Mouse (Mus musculus) embryonic facial prominence, embryonic 14.5 days (tissue): ENCODE results near the gene Olfml2b. TPM values are rescaled to one million over a fixed set of nuclear protein-coding genes. Genes with fewer than 3 reads are reported as not detected.

Experiments used
- ATAC-seq: fragments of 200-750 bp; cut with Nextera tagmentation; 2 replicates; pipeline ENCODE4 v1.8.0; 2017; ENCODE audit warnings: low read depth, moderate number of reproducible peaks, moderate TSS enrichment
- DNase-seq: peaks from one replicate; pipeline ENCODE4 v3.0.0-alpha.2; 2015; ENCODE audit warnings: low spot score
- H3K27ac ChIP-seq: fragments of 300-500 bp; sonication (generic); replicated peaks from 2 replicates; pipeline ENCODE4 v1.5.1; 2014; ENCODE audit warnings: low read depth, mild to moderate bottlenecking, low read length, moderate library complexity
- H3K27me3 ChIP-seq: fragments of 300-500 bp; sonication (generic); replicated peaks from 2 replicates; pipeline ENCODE4 v1.6.1; 2014; ENCODE audit warnings: low read length; ENCODE audit not compliant: control insufficient read depth, insufficient read depth
- H3K36me3 ChIP-seq: fragments of 300-500 bp; sonication (generic); 2 replicates; pipeline ENCODE4 v1.6.1; 2014; ENCODE audit warnings: low read length, mixed read lengths; ENCODE audit not compliant: control insufficient read depth, insufficient read depth
- H3K4me1 ChIP-seq: fragments of 300-500 bp; sonication (generic); 2 replicates; pipeline ENCODE4 v1.6.1; 2014; ENCODE audit warnings: antibody characterized with exemption, low read length; ENCODE audit not compliant: control insufficient read depth, insufficient read depth
- H3K4me2 ChIP-seq: fragments of 300-500 bp; sonication (generic); 2 replicates; pipeline ENCODE4 v1.6.1; 2014; ENCODE audit warnings: low read depth, mild to moderate bottlenecking, low read length, moderate library complexity, mixed read lengths
- H3K4me3 ChIP-seq: fragments of 300-500 bp; sonication (generic); 2 replicates; pipeline ENCODE4 v1.5.1; 2014; ENCODE audit warnings: low read depth, mild to moderate bottlenecking, low read length
- H3K9ac ChIP-seq: fragments of 300-500 bp; sonication (generic); 2 replicates; pipeline ENCODE4 v1.6.1; 2014; ENCODE audit warnings: low read depth, mild to moderate bottlenecking, low read length, moderate library complexity, mixed read lengths
- H3K9me3 ChIP-seq: fragments of 300-500 bp; sonication (generic); 2 replicates; pipeline ENCODE4 v1.6.1; 2016; ENCODE audit warnings: low read length; ENCODE audit not compliant: control insufficient read depth
- WGBS: fragments of 180-500 bp; shearing (Covaris S2); extraction: QIAGEN DNeasy Blood & Tissue Kit; methylation state at CpG from one replicate; pipeline ENCODE4 v1.1.7; 2014; 5-methylcytosine and 5-hydroxymethylcytosine counted together
- polyA plus RNA-seq: library from polyadenylated mRNA; unstranded; fragments of >200 nt; fragmentation: Nextera tagmentation; extraction: Ambion mirVana; gene quantifications from 2 replicates; pipeline ENCODE4 v1.2.1, GENCODE M21; 2014

Gene Olfml2b
- polyA plus RNA-seq, 1 experiment from 2014 or later: 43.7 TPM

- 37% methylated on average over 8 of the region's 8 CpGs for WGBS
- Histone ChIP-seq H3K36me3 (no peaks in the 10 kb centered on the region), H3K9ac (no peak overlapping the region), H3K4me2 (no peak overlapping the region), H3K4me1 (peaks cover 17% of the 10 kb centered on the region; the same call in 1 of the 2 replicates), H3K27ac (peak overlapping the region; percentile 55), H3K27me3 (no peaks in the 10 kb centered on the region), H3K4me3 (no peak overlapping the region), H3K9me3 (no peaks in the 10 kb centered on the region)
- ATAC-seq: peak; percentile 79; the same call in 1 of the 2 replicates
- peak; percentile 84 for DNase-seq
These were observed 73.9 kb downstream of the Olfml2b start for GRCm38 (mm10) chr1:170718133-170718810.

GRCm38 (mm10) chr1:170721560-170721959 lies 77.2 kb downstream of the Olfml2b start:
- no peak for ATAC-seq
- no peak overlapping the region for H3K27ac ChIP-seq
- WGBS: 81% methylated on average over 5 of the region's 5 CpGs

DNA sequence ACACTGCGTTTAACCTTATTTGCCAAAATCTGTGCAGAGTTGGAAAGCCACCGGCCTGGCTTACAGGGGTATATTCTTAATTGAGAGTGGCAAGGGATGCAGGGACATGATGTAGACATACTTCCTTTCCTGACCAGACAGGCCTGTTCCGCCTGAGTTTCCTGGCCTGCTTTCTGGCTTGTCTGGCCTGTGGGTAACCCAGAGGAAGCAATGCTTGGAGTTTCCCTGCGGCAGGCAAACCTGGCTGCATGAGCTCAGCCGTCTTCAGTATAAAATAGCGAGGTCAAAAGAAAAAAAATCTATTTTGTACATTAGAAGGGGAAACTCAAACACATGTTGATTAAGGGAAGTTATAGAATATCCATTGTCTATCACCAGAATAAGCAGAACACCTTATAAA lies 84.2 kb downstream of the Olfml2b start:
- Histone ChIP-seq H3K27me3 (no peaks in the 10 kb centered on the region), H3K4me2 (no peak overlapping the region), H3K4me1 (no peaks in the 10 kb centered on the region), H3K4me3 (no peak overlapping the region), H3K9ac (no peak overlapping the region), H3K36me3 (no peaks in the 10 kb centered on the region), H3K9me3 (no peaks in the 10 kb centered on the region), H3K27ac (no peak overlapping the region; the same call in 1 of the 2 replicates)
- no peak for ATAC-seq
- DNase-seq: peak; percentile 18
- 60% methylated on average over 6 of the region's 6 CpGs for WGBS

More at GRCm38 (mm10) chr1:170721560-170721959, 77.2 kb downstream of the Olfml2b start:
- peaks cover 17% of the 10 kb centered on the region; the same call in 1 of the 2 replicates for H3K4me1 ChIP-seq
- no peaks in the 10 kb centered on the region for H3K27me3 ChIP-seq
- no peak overlapping the region for H3K9ac ChIP-seq
- no peak overlapping the region for H3K4me2 ChIP-seq
- no peaks in the 10 kb centered on the region for H3K36me3 ChIP-seq
- H3K4me3 ChIP-seq: no peak overlapping the region
- H3K9me3 ChIP-seq: no peaks in the 10 kb centered on the region
- no peak for DNase-seq

DNA sequence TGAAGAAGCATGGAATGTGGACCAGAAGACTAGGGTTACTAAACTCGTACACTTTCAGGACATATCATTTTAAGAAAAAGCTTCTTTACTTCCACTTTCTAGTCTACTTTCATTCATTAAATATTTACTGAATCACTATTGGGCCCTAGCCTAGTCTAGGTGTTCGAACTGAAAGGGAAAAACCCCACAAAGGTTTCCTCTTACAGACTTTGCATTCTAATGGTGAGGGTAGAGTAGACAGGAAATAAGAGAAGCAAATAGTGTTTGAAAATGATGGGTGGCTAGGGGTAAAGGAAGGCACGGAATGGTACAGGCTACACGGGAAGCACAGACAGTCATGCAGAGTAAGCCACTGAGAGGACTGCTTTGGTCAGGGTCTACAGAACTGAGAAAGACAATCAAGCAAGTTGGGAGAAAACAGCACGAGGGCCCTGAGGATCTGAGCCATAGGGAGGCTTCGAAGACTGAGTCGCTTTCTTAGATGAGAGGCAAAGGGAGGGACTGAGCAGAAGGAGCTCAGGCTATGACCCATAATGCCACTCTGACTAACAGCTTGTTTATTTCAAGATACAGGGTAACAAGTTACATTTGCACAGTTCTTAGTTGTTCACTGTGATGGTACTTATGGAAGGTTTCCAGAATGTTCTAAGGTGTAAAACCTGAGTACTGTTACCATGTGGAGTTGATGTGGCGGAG lies 85.1 kb downstream of the Olfml2b start:
- H3K4me2 ChIP-seq: no peak overlapping the region
- WGBS: 73% methylated on average over 8 of the region's 8 CpGs
- no peak overlapping the region for H3K27ac ChIP-seq
- H3K36me3 ChIP-seq: no peaks in the 10 kb centered on the region
- H3K4me1 ChIP-seq: no peaks in the 10 kb centered on the region
- no peak for ATAC-seq
- H3K9ac ChIP-seq: no peak overlapping the region
- H3K27me3 ChIP-seq: no peaks in the 10 kb centered on the region
- no peaks in the 10 kb centered on the region for H3K9me3 ChIP-seq
- no peak overlapping the region for H3K4me3 ChIP-seq
- DNase-seq: no peak

DNA sequence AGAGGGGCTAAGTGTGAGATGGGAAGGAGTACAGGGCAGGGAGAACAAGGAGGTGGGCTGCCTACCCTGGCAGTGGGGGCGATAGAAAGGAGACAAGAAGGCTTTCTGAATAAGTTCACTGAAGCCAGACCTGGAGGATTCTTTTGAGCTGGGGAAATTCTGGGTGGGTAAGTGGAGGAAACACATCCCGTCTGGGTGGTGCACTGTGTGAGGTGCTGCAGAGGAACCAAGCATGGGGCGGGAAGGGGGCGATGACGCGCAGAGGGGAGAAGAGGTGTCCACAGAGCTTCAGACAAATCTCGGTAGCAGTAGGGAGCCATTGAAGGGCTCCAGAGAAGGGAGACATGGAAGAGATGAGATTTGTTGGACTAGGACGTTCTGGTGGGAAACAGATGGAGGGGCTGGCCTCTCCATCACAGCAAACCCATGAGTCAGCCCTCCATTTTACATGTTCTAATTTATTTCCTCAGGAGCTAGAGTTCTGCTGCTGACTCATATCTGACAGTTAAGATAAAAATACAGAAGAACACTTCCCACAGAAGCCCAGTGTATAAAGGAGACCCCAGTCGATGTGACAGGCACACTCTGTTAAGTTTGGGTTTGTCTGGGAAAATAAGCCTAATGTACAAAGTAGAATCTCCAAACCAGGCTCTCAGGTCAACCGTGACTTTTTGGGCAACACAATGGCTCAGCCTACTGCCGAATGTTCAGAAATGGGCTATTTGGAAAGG lies 87.7 kb downstream of the Olfml2b start:
- Histone ChIP-seq H3K9me3 (no peaks in the 10 kb centered on the region), H3K27me3 (no peaks in the 10 kb centered on the region), H3K36me3 (no peaks in the 10 kb centered on the region), H3K4me3 (no peak overlapping the region), H3K4me2 (no peak overlapping the region), H3K27ac (no peak overlapping the region), H3K9ac (no peak overlapping the region), H3K4me1 (no peaks in the 10 kb centered on the region)
- no peak for ATAC-seq
- no peak for DNase-seq
- 84% methylated on average over 11 of the region's 11 CpGs for WGBS

Other genes with a start within 250 kb of the Olfml2b start
- 6.6 and 7.7 TPM in 2 replicates for gene Nos1ap, start 54.7 kb upstream of the Olfml2b start, polyA plus RNA-seq
- 10.8 and 11.7 TPM in 2 replicates for gene Atf6, start 223.2 kb downstream of the Olfml2b start, polyA plus RNA-seq
- gene Gm26620, start 240.5 kb downstream of the Olfml2b start, polyA plus RNA-seq: 1.1 and 1.5 TPM in 2 replicates
- gene Dusp12, start 241.0 kb downstream of the Olfml2b start, polyA plus RNA-seq: 43.7 and 44.7 TPM in 2 replicates